Mouse (Mus musculus) cerebellum, adult (tissue): ENCODE results near the gene Fam102a.

ENCODE experiments used
- ATAC-seq: cut with Nextera tagmentation; 2 replicates; pipeline ENCODE4 v1.9.2; 2017; ENCODE audit warnings: mild to moderate bottlenecking, moderate library complexity, mixed read lengths; ENCODE audit not compliant: insufficient number of reproducible peaks, low FRiP score, low TSS enrichment

The Fam102a gene

GRCm38 (mm10) chr2:32509896-32510295 lies 25.2 kb upstream of the Fam102a start:
- no peak for ATAC-seq

- no peak for ATAC-seq
These were observed 22.5 kb upstream of the Fam102a start for GRCm38 (mm10) chr2:32512592-32512991.

DNA sequence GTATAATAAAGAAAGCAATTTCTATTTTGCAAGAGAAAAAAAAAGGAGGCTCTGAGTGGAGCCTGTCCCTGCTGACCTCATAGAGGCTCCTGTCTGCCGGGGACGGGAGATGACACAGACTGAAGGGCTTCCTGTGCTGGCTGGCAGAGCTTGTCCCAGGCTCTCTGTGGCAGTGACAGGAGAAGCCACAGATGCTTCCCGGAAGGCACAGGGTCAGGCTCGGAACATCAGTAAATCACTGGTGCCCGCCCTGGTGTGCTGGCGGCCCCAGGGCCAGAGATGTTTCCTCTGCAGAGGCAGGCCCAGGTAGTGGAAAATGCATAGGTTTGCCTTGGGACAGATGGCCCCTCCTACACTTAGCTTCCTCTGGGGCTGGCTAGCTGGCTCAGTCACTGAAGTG lies 20.8 kb upstream of the Fam102a start:
- ATAC-seq: no peak

- ATAC-seq: no peak
These were observed 17.8 kb upstream of the Fam102a start for GRCm38 (mm10) chr2:32517233-32517867.

GRCm38 (mm10) chr2:32520034-32520990 lies 14.8 kb upstream of the Fam102a start:
- no peak for ATAC-seq

DNA sequence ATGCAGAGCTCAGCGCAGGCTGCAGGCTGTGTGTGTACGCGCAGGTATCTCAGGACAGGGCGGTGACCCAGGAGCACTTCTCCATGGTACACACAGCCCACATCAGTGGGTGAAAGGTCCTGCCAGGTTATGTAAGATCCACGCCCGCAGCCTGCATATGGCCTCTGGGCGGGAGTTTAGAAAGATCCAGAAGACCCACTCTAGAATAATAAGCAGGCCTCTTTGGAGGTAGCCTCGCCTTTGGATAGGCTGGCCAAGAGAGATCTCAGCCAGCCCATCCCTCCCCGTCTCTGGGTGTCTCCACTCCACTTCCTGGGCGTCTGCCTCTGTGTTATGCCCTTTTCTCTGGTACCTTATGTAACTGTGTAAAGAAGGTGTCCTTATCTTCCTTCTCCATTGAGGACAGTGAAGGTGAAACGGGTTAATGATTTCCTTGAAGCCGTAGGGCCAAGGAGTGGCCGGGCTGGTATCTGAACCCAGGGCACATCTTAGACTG lies 10.5 kb upstream of the Fam102a start:
- ATAC-seq: no peak

DNA sequence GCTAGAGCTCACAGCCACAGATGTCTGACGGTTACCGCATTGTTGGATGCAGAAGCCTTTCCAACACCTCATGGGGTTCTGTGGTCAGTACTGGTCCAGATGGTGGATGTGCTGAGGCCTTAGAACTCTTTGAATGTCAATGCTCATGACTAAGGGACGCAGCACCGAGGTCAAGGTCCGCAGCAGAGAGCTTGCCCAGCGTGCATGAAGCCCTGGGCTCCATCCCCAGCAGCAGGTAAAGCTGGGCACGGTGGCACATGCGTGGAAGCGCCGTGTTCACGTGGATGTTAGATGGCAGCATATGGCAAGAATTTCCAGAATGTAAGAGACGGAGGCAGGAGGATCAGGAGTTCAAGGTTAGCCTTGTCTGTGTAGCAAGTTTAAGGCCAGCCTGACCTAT lies 9.3 kb upstream of the Fam102a start:
- no peak for ATAC-seq

DNA sequence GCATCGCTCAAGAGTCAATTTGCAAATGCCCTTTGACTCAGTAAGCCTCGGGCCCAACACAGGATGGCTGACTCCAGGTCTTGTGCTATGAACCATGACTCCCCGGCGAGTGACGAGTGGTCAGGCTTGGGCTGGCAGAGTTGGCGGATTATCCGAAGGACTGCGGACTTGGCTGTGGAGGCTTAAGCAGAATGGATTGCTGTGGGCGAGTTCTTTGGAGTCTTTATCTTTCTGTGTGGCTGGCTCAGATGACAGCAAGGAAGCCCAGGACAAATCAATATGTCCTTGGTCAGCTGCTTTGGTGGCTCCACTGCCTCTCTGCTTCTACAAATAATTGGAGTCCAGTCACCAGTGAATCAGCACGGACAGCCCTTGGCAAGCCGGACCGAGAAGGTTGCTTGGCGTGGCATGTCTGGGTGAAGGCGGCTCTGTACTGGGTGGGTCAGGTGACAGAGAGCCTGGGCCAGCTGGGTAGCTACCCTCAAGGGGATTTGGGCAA lies 7.6 kb upstream of the Fam102a start:
- no peak for ATAC-seq

GRCm38 (mm10) chr2:32528326-32528725 lies 6.8 kb upstream of the Fam102a start:
- ATAC-seq: no peak

DNA sequence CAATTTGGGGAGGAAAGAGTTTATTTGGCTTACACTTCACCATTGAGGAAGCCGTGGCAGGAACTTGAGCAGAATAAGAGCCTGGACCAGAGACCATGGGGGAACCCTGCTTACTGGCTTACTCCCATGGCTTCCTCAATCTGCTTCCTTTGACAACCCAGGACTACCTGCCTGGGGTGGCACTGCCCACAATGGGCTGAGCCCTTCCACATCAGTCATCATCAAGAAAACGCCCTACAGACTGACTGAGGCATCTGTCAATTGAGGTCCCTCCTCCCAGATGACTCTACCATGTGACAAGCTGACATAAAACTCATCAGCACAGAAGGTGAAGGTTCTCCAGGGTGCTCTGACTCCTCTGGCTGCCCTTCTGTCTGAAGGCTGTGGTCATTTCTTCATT lies 4.7 kb upstream of the Fam102a start:
- ATAC-seq: no peak

DNA sequence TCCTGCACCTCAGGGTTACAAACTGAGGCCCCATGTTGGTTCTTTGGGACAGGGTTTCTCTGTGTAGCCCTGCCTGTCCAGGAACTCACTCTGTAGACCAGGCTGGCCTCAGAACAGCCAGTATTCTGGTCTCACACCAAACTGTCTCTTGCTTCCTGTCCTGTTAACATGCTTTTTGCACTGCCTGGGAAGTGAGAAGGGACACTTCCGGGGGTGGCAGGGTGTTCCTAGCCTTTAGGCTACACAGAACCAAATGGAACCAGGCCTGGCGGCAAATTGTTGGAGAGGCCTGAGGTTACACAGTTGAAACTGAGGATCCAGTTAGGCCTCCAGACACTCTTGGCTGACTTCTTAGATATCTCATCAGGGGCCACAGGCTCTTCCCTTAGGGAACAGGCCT lies 2.0 kb upstream of the Fam102a start:
- no peak for ATAC-seq

GRCm38 (mm10) chr2:32534061-32534732 lies 935 bp upstream of the Fam102a start:
- no peak for ATAC-seq

GRCm38 (mm10) chr2:32535501-32535991 lies 414 bp downstream of the Fam102a start:
- ATAC-seq: peak; percentile 36; the same call in 1 of the 2 replicates

DNA sequence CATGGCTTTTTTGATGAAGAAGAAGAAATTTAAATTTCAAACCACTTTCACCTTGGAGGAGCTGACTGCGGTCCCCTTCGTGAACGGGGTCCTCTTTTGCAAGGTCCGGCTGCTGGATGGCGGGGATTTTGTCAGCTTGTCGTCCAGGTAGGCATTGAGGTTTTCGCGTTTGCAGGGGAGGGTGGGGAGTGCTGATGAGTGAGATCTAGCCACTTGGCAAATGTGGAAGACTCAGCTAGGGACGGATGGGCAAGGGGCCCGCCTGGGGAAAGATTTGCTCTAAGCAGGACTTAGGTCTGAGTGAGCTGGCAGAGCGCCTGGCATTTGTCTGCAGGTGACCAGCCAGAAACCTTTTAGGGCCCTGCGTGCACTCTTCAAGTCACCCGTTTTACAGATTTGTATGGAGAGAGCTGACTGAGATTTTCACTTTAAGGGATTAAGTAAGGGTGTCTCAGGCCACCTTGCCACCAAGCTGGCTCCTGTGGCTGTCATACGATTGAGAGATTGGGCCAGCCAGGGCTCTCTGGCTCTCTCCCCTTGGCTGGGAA lies 1.0 kb downstream of the Fam102a start:
- ATAC-seq: no peak

GRCm38 (mm10) chr2:32536634-32537359 lies 1.7 kb downstream of the Fam102a start:
- no peak for ATAC-seq

DNA sequence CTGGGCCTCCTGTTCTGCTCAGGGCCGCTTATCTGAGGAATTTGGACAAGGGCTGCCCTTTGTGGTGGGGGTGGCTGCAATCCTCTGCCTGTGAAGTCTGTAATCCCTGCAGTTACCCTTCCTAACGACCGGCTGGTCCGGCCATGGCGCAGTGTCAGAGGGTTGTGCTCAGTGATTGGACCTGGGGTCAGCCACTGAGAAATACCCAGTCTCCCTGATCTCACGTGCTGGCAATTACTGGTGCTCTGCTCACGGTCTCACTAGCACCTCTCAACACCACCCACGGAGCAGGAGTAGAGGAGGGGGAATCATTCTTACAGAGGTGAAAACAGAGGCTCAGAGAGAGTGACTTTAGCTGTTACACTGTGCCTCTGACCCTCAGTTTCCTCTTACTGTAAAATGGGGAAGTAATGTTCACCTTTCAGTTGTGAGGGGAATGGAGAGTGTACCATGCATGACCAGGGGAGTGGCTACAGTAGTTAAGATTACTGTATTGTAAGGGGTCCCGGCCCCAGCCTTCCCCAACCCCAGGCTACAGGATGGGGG lies 2.3 kb downstream of the Fam102a start:
- no peak for ATAC-seq

- no peak for ATAC-seq
These were observed 2.8 kb downstream of the Fam102a start for GRCm38 (mm10) chr2:32537941-32538340.

DNA sequence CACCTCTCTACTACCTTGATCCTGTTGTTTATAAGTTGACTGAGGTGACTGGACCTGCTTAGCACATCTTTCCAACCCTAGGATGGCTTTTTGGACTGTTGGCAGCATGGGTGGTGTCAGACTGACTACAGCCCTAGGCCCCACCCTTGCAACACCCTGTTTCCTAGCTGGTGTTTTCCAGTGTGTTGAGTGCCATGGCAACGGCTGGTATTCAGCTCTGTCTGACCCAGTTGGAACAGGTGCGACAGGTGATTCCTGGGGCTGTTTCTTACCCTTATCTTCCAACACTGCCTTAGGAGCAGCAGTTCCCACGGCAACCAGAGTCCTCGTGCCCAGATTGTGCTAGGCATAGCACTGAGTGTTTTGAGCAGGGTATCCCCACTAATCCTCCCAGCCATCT lies 3.3 kb downstream of the Fam102a start:
- no peak for ATAC-seq

DNA sequence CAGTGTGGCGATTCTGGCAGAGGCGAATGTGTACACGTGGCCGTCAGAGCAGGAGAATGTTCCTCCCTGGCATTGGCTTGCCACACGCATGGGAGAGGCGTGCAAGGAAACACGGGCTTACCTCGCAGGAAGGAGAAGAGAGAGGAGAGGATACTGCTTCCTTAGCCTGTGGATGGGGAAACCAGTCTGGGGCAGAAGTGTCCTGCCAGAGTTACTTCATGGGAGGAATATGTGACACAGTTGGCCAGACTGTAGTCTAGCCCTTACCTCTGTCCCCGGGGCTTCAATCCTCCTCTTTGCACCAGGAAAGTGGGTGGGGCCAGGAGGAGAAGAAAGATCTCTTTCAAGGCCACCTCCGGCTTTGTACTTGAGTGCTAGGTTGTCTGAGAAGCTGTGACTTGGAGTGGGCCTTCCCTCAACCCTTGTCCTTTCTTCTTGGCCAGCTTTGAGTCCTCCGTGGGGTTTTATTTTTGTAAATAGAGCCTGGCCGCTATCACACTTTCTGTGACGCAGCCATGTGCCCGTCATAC lies 4.4 kb downstream of the Fam102a start:
- no peak for ATAC-seq
